Mouse (Mus musculus) spleen, postnatal 14 days (tissue): ENCODE measurements around the gene Fnbp1.

Experiments used
- DNase-seq, 2 experiments: peaks; one replicate each; pipeline ENCODE4 v3.0.0; 2021 to 2022; ENCODE audit warnings: low spot score in 2 of 2

Gene Fnbp1

GRCm38 (mm10) chr2:31096119-31096518 lies 45.7 kb downstream of the Fnbp1 start:
- DNase-seq, result no peak

GRCm38 (mm10) chr2:31094565-31094964 lies 47.2 kb downstream of the Fnbp1 start:
- no peak for DNase-seq

GRCm38 (mm10) chr2:31092939-31093338 lies 48.9 kb downstream of the Fnbp1 start:
- no peak for DNase-seq

- no peak for DNase-seq
These were observed 50.6 kb downstream of the Fnbp1 start for GRCm38 (mm10) chr2:31091182-31091581.

GRCm38 (mm10) chr2:31089607-31090006 lies 52.2 kb downstream of the Fnbp1 start:
- no peak for DNase-seq

- DNase-seq, result no peak
These were observed 52.9 kb downstream of the Fnbp1 start for GRCm38 (mm10) chr2:31088871-31089270.

- DNase-seq, result no peak
These were observed 53.8 kb downstream of the Fnbp1 start for GRCm38 (mm10) chr2:31087663-31088661.

GRCm38 (mm10) chr2:31087085-31087484 lies 54.7 kb downstream of the Fnbp1 start:
- DNase-seq, result no peak

- DNase-seq, result no peak
These were observed 55.3 kb downstream of the Fnbp1 start for GRCm38 (mm10) chr2:31086543-31086942.

GRCm38 (mm10) chr2:31084169-31084850 lies 57.5 kb downstream of the Fnbp1 start:
- no peak for DNase-seq

GRCm38 (mm10) chr2:31083372-31083771 lies 58.4 kb downstream of the Fnbp1 start:
- DNase-seq, result no peak

GRCm38 (mm10) chr2:31082639-31083038 lies 59.2 kb downstream of the Fnbp1 start:
- peak; percentile 36 to 57 for DNase-seq

- no peak for DNase-seq
These were observed 60.5 kb downstream of the Fnbp1 start for GRCm38 (mm10) chr2:31081349-31081748.

GRCm38 (mm10) chr2:31079117-31079516 lies 62.7 kb downstream of the Fnbp1 start:
- DNase-seq, result no peak

GRCm38 (mm10) chr2:31077574-31077973 lies 64.2 kb downstream of the Fnbp1 start:
- no peak for DNase-seq

- DNase-seq, result no peak
These were observed 65.3 kb downstream of the Fnbp1 start for GRCm38 (mm10) chr2:31076351-31077140.

GRCm38 (mm10) chr2:31075836-31076235 lies 66.0 kb downstream of the Fnbp1 start:
- DNase-seq, result no peak

GRCm38 (mm10) chr2:31075168-31075567 lies 66.6 kb downstream of the Fnbp1 start:
- no peak for DNase-seq

- no peak for DNase-seq
These were observed 72.3 kb downstream of the Fnbp1 start for GRCm38 (mm10) chr2:31069506-31069905.

GRCm38 (mm10) chr2:31069114-31069445 lies 72.7 kb downstream of the Fnbp1 start:
- DNase-seq, result no peak

GRCm38 (mm10) chr2:31068246-31069113 lies 73.3 kb downstream of the Fnbp1 start:
- DNase-seq, result no peak
